Mouse (Mus musculus) liver, embryonic 13.5 days (tissue): ENCODE measurements around the gene Rassf3. TPM values are rescaled to one million over a fixed set of nuclear protein-coding genes. Genes with fewer than 3 reads are reported as not detected.

Experiments used
- ATAC-seq: fragments of 200-750 bp; cut with Nextera tagmentation; 2 replicates; pipeline ENCODE4 v1.8.0; 2017; ENCODE audit warnings: low read depth, mild to moderate bottlenecking, moderate number of reproducible peaks, moderate library complexity
- DNase-seq: peaks from one replicate; pipeline ENCODE4 v3.0.0; 2022
- H3K27ac ChIP-seq: fragments of 300-500 bp; sonication (generic); 2 replicates; pipeline ENCODE4 v1.5.1; 2015; ENCODE audit warnings: moderate library complexity, mild to moderate bottlenecking, inconsistent platforms
- H3K27me3 ChIP-seq: fragments of 300-500 bp; sonication (generic); 2 replicates; pipeline ENCODE4 v1.6.1; 2015; ENCODE audit warnings: mild to moderate bottlenecking, inconsistent platforms
- H3K36me3 ChIP-seq: fragments of 300-500 bp; sonication (generic); 2 replicates; pipeline ENCODE4 v1.6.1; 2015; ENCODE audit warnings: mild to moderate bottlenecking, inconsistent platforms
- H3K4me1 ChIP-seq: fragments of 300-500 bp; sonication (generic); replicated peaks from 2 replicates; pipeline ENCODE4 v1.6.1; 2015; ENCODE audit warnings: inconsistent platforms
- H3K4me2 ChIP-seq: fragments of 300-500 bp; sonication (generic); 2 replicates; pipeline ENCODE4 v1.6.1; 2015; ENCODE audit warnings: inconsistent platforms, mild to moderate bottlenecking, moderate library complexity
- H3K4me3 ChIP-seq: fragments of 300-500 bp; sonication (generic); replicated peaks from 2 replicates; pipeline ENCODE4 v1.5.1; 2015; ENCODE audit warnings: mild to moderate bottlenecking, inconsistent platforms
- H3K9ac ChIP-seq: fragments of 300-500 bp; sonication (generic); 2 replicates; pipeline ENCODE4 v1.6.1; 2015; ENCODE audit warnings: mild to moderate bottlenecking, inconsistent platforms
- H3K9me3 ChIP-seq: fragments of 300-500 bp; sonication (generic); replicated peaks from 2 replicates; pipeline ENCODE4 v1.6.1; 2016; ENCODE audit warnings: inconsistent platforms
- WGBS: fragments of 180-500 bp; shearing (Covaris S2); methylation state at CpG from one replicate; pipeline ENCODE4 v1.1.7; 2015; ENCODE audit not compliant: insufficient replicate concordance; 5-methylcytosine and 5-hydroxymethylcytosine counted together
- polyA plus RNA-seq: library from polyadenylated mRNA; unstranded; fragments of >200 nt; fragmentation: Nextera tagmentation; extraction: Ambion mirVana; gene quantifications from 2 replicates; pipeline ENCODE4 v1.2.1, GENCODE M21; 2015

The Rassf3 gene
- polyA plus RNA-seq, 1 experiment from 2014 or later: 7.4 TPM

- DNase-seq: no peak
- H3K9me3 ChIP-seq: no peaks in the 10 kb centered on the region
- no peak overlapping the region for H3K4me3 ChIP-seq
- H3K27ac ChIP-seq: peak overlapping the region; percentile 68; the same call in 1 of the 2 replicates
- 0 out of 2 replicates have a peak, but pooled peaks have one; percentile 6 for ATAC-seq
- no peaks in the 10 kb centered on the region for H3K36me3 ChIP-seq
- no peak overlapping the region for H3K9ac ChIP-seq
- WGBS: 25% methylated on average over 2 of the region's 2 CpGs
- H3K4me1 ChIP-seq: peaks cover 92% of the 10 kb centered on the region
- no peak overlapping the region for H3K4me2 ChIP-seq
- H3K27me3 ChIP-seq: no peaks in the 10 kb centered on the region
Observed at GRCm38 (mm10) chr10:121429089-121429488, 47.1 kb downstream of the Rassf3 start.

- Histone ChIP-seq H3K4me2 (no peak overlapping the region), H3K9ac (no peak overlapping the region), H3K27me3 (no peaks in the 10 kb centered on the region), H3K36me3 (no peaks in the 10 kb centered on the region), H3K4me1 (peaks cover 87% of the 10 kb centered on the region), H3K27ac (no peak overlapping the region; the same call in 1 of the 2 replicates), H3K4me3 (no peak overlapping the region), H3K9me3 (no peaks in the 10 kb centered on the region)
- DNase-seq (no peak), ATAC-seq (no peak)
- WGBS: 71% methylated on average over 15 of the region's 15 CpGs
Observed at GRCm38 (mm10) chr10:121428011-121428711, 48.0 kb downstream of the Rassf3 start.

DNA sequence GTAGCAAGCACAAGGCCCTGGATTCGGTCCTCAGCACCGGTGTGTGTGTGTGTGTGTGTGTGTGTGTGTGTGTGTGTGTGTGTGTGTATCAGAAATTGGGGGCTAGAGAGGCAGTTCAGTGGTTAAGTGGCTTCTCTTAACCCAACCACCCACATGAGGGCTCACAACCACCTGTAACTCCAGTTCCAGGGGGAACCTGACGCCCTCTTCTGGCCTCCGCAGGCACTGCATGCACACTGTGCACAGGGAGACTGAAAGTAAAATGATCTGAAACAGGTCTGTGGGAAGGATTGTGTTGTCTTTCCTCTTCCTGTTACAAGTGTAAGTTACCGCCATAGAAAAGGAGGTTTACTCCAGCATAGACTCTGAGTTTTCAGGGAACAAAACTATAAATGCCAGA, 49.0 kb downstream of the Rassf3 start:
- peak; percentile 26 for DNase-seq
- WGBS: 41% methylated on average over 5 of the region's 5 CpGs
- Histone ChIP-seq H3K9ac (no peak overlapping the region), H3K4me1 (peaks cover 76% of the 10 kb centered on the region), H3K4me3 (no peak overlapping the region), H3K9me3 (no peaks in the 10 kb centered on the region), H3K4me2 (no peak overlapping the region), H3K27ac (peak overlapping the region; percentile 29; the same call in 1 of the 2 replicates), H3K36me3 (0 out of 2 replicates have a peak, but pooled peaks cover 2% of the 10 kb centered on the region), H3K27me3 (no peaks in the 10 kb centered on the region)
- ATAC-seq: no peak

- H3K9me3 ChIP-seq: no peaks in the 10 kb centered on the region
- 27% methylated on average over 5 of the region's 5 CpGs for WGBS
- H3K36me3 ChIP-seq: 0 out of 2 replicates have a peak, but pooled peaks cover 3% of the 10 kb centered on the region
- H3K4me2 ChIP-seq: no peak overlapping the region
- H3K4me3 ChIP-seq: no peak overlapping the region
- H3K27me3 ChIP-seq: no peaks in the 10 kb centered on the region
- no peak overlapping the region for H3K9ac ChIP-seq
- ATAC-seq (no peak), DNase-seq (no peak)
- H3K4me1 ChIP-seq: peaks cover 76% of the 10 kb centered on the region
- H3K27ac ChIP-seq: peak overlapping the region; percentile 29
Observed at GRCm38 (mm10) chr10:121426458-121427070, 49.6 kb downstream of the Rassf3 start.

GRCm38 (mm10) chr10:121425506-121426025, 50.6 kb downstream of the Rassf3 start:
- Histone ChIP-seq H3K4me3 (no peak overlapping the region), H3K27me3 (no peaks in the 10 kb centered on the region), H3K27ac (no peak overlapping the region), H3K36me3 (0 out of 2 replicates have a peak, but pooled peaks cover 3% of the 10 kb centered on the region), H3K9me3 (no peaks in the 10 kb centered on the region), H3K9ac (no peak overlapping the region), H3K4me2 (no peak overlapping the region), H3K4me1 (peaks cover 75% of the 10 kb centered on the region)
- ATAC-seq (no peak), DNase-seq (no peak)
- WGBS: 75% methylated on average over 14 of the region's 14 CpGs

DNA sequence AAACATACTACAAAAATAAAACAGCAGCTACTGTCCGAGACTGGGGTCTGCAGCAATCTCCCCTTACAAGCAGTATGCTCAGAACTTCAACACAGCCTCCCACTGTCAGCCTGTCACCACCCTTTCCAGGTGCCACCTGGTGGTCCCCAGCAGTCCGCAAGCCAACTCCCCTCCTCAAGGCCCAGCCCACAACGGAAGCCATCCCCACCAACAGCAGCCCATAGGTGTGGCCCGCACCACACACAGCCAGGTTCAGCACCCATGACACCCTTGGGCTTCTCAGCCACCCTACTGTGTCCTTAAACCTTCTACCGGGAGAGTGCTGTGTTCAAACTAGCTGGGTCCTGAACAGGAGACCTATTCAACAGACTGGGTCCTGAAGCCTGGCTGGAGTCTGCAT, 51.1 kb downstream of the Rassf3 start:
- ATAC-seq (no peak), DNase-seq (no peak)
- WGBS: 68% methylated on average over 5 of the region's 5 CpGs
- Histone ChIP-seq H3K4me1 (peaks cover 75% of the 10 kb centered on the region), H3K4me2 (no peak overlapping the region), H3K4me3 (no peak overlapping the region), H3K9me3 (no peaks in the 10 kb centered on the region), H3K27ac (no peak overlapping the region), H3K27me3 (no peaks in the 10 kb centered on the region), H3K36me3 (0 out of 2 replicates have a peak, but pooled peaks cover 3% of the 10 kb centered on the region), H3K9ac (no peak overlapping the region)

DNA sequence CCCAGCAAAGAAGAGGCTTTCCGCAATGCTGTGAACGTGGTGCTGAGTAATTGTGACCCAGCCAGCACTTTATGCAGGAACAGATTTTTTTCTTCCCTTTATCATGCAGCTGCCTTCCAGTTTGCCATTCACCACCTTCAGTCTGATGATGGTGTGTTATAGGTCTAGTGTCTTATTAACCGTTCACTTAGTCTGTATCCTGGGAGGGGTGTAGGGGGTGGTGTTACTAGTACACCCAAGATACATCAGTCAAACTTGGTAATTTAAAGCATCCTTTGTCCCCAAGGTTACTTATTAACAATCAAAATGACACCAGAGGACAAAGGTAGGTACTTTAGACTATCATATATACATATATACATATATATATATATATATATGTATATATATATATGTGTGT, 51.7 kb downstream of the Rassf3 start:
- no peak overlapping the region for H3K27ac ChIP-seq
- no peaks in the 10 kb centered on the region for H3K27me3 ChIP-seq
- H3K4me3 ChIP-seq: no peak overlapping the region
- H3K9ac ChIP-seq: no peak overlapping the region
- H3K4me2 ChIP-seq: no peak overlapping the region
- H3K4me1 ChIP-seq: peaks cover 75% of the 10 kb centered on the region
- 0 out of 2 replicates have a peak, but pooled peaks cover 3% of the 10 kb centered on the region for H3K36me3 ChIP-seq
- no peaks in the 10 kb centered on the region for H3K9me3 ChIP-seq
- ATAC-seq (no peak), DNase-seq (no peak)
- WGBS: 70% methylated on average over 3 of the region's 3 CpGs

- no peak overlapping the region for H3K9ac ChIP-seq
- no peak overlapping the region for H3K4me3 ChIP-seq
- no peak overlapping the region for H3K27ac ChIP-seq
- no peaks in the 10 kb centered on the region for H3K27me3 ChIP-seq
- H3K36me3 ChIP-seq: 0 out of 2 replicates have a peak, but pooled peaks cover 3% of the 10 kb centered on the region
- DNase-seq (no peak), ATAC-seq (no peak)
- 69% methylated on average over 16 of the region's 16 CpGs for WGBS
- H3K4me1 ChIP-seq: peaks cover 75% of the 10 kb centered on the region
- H3K4me2 ChIP-seq: no peak overlapping the region
- no peaks in the 10 kb centered on the region for H3K9me3 ChIP-seq
Observed at GRCm38 (mm10) chr10:121423541-121424349, 52.4 kb downstream of the Rassf3 start.

- DNase-seq (no peak), ATAC-seq (no peak)
- H3K4me2 ChIP-seq: no peak overlapping the region
- H3K27ac ChIP-seq: no peak overlapping the region
- H3K4me3 ChIP-seq: no peak overlapping the region
- 72% methylated on average over 6 of the region's 6 CpGs for WGBS
- H3K9ac ChIP-seq: no peak overlapping the region
- peaks cover 67% of the 10 kb centered on the region for H3K4me1 ChIP-seq
- H3K27me3 ChIP-seq: no peaks in the 10 kb centered on the region
- H3K36me3 ChIP-seq: 0 out of 2 replicates have a peak, but pooled peaks cover 3% of the 10 kb centered on the region
- H3K9me3 ChIP-seq: no peaks in the 10 kb centered on the region
Observed at GRCm38 (mm10) chr10:121422294-121422693, 53.9 kb downstream of the Rassf3 start.

GRCm38 (mm10) chr10:121421657-121422290, 54.4 kb downstream of the Rassf3 start:
- Histone ChIP-seq H3K36me3 (0 out of 2 replicates have a peak, but pooled peaks cover 3% of the 10 kb centered on the region), H3K27ac (no peak overlapping the region), H3K4me2 (no peak overlapping the region), H3K9me3 (no peaks in the 10 kb centered on the region), H3K9ac (no peak overlapping the region), H3K4me3 (no peak overlapping the region), H3K27me3 (no peaks in the 10 kb centered on the region), H3K4me1 (peaks cover 64% of the 10 kb centered on the region)
- no peak for ATAC-seq
- no peak for DNase-seq
- WGBS: 77% methylated on average over 11 of the region's 11 CpGs
